Mouse (Mus musculus) spleen, adult 2 months (tissue): ENCODE measurements around the gene C130032M10Rik.

ENCODE experiments used
- CTCF ChIP-seq: fragments of 200-500 bp; IDR thresholded peaks from 2 replicates; pipeline ENCODE4 v1.5.1; 2011; ENCODE audit warnings: mild to moderate bottlenecking, inconsistent platforms; ENCODE audit not compliant: insufficient read depth, insufficient read length, insufficient replicate concordance; ENCODE audit errors: extremely low read depth
- POLR2A ChIP-seq: fragments of 200-500 bp; IDR thresholded peaks from 2 replicates; pipeline ENCODE4 v1.6.1; 2011; ENCODE audit warnings: low read depth, low read length, inconsistent platforms

GRCm38 (mm10) chr9:114563761-114564606 is 48.5 kb downstream of the C130032M10Rik start, which contains the start of gene Trim71:
- no peak for TF ChIP-seq CTCF
- no peak for TF ChIP-seq POLR2A
